Mouse (Mus musculus): ENCODE results near the gene Reln.

DNA sequence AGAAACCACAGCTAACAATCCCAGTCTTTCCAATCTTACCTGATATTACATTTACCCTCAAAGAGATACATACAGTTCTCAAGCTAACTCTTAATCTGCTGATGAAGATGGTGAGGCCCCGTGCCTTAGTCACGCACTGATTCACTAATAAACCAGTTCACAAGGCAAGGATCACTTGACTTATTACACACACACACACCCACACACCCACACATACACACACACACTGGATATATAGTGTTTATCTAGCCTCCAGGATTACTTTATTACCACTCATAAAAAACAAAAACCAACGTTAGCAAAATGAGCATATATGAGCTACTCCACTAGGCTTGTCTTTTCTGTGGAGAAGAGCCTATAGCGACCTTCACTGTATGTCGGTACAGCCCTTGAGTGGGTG lies 408.4 kb downstream of the Reln start:
- no peak for TF ChIP-seq CTCF (IDR thresholded peaks at IDR 0.05; ENCODE audit: borderline replicate concordance, control insufficient read depth, extremely low read depth, insufficient read depth, low read length, poor library complexity)
- no peak for TF ChIP-seq POLR2A (IDR thresholded peaks at IDR 0.05; ENCODE audit: control insufficient read depth, extremely low read depth, insufficient read depth, low read length, poor library complexity)

All from thymus, adult 2 months (tissue).